Mouse (Mus musculus) myocyte (in vitro differentiated cells): Measurements from ENCODE around the gene Cldn6. TPM values are rescaled to one million over a fixed set of nuclear protein-coding genes. Genes with fewer than 3 reads are reported as not detected.

Experiments used
- H3K27me3 ChIP-seq: one replicate; pipeline ENCODE4 v1.6.1; 2011; ENCODE audit not compliant: control insufficient read depth, insufficient read depth, insufficient read length
- H3K36me3 ChIP-seq: one replicate; pipeline ENCODE4 v1.6.1; 2011; ENCODE audit not compliant: control insufficient read depth, insufficient read depth
- H3K4me2 ChIP-seq: one replicate; pipeline ENCODE4 v1.6.1; 2011; ENCODE audit warnings: low read depth, control low read depth
- H3K4me3 ChIP-seq: one replicate; pipeline ENCODE4 v1.5.1; 2011; ENCODE audit warnings: mild to moderate bottlenecking, control low read depth, moderate library complexity
- H3K79me2 ChIP-seq: one replicate; pipeline ENCODE4 v1.6.1; 2011; ENCODE audit not compliant: control insufficient read depth, insufficient read depth
- H3ac ChIP-seq: one replicate; pipeline ENCODE4 v1.6.1; 2011; ENCODE audit not compliant: control insufficient read depth, insufficient read length
- CEBPB ChIP-seq: IDR thresholded peaks from 2 replicates; pipeline ENCODE4 v1.6.1; 2011; ENCODE audit warnings: mild to moderate bottlenecking, moderate library complexity; ENCODE audit not compliant: poor library complexity, insufficient read depth, severe bottlenecking
- E2F4 ChIP-seq: IDR thresholded peaks from one replicate; pipeline ENCODE4 v1.6.1; 2011; ENCODE audit warnings: mild to moderate bottlenecking, control low read depth, moderate library complexity; ENCODE audit not compliant: insufficient read depth
- MAX ChIP-seq: IDR thresholded peaks from one replicate; pipeline ENCODE4 v1.6.1; 2011; ENCODE audit warnings: low read depth, mild to moderate bottlenecking, control low read depth
- MYOD1 ChIP-seq, 3 experiments: IDR thresholded peaks; one replicate each; pipeline ENCODE4 v1.6.1; 2011; ENCODE audit warnings: control low read depth in 2 of 3, low read depth in 2 of 3, mild to moderate bottlenecking in 2 of 3, moderate library complexity in 1 of 3; ENCODE audit not compliant: insufficient read length in 2 of 3, control insufficient read depth in 1 of 3
- MYOG ChIP-seq, 3 experiments: IDR thresholded peaks; one replicate each; pipeline ENCODE4 v1.6.1; 2011; ENCODE audit warnings: control low read depth in 2 of 3, low read depth in 2 of 3, mild to moderate bottlenecking in 2 of 3; ENCODE audit not compliant: insufficient read length in 2 of 3, control insufficient read depth in 1 of 3, insufficient read depth in 1 of 3
- POLR2A ChIP-seq: IDR thresholded peaks from one replicate; pipeline ENCODE4 v1.6.1; 2011; ENCODE audit warnings: low read depth, mild to moderate bottlenecking, control low read depth, moderate library complexity; ENCODE audit not compliant: insufficient read length
- POLR2AphosphoS2 ChIP-seq: IDR thresholded peaks from one replicate; pipeline ENCODE4 v1.6.1; 2011; ENCODE audit warnings: low read depth, control low read depth; ENCODE audit not compliant: insufficient read length
- REST ChIP-seq: IDR thresholded peaks from one replicate; pipeline ENCODE4 v1.6.1; 2011; ENCODE audit warnings: mild to moderate bottlenecking, control low read depth, moderate library complexity; ENCODE audit not compliant: insufficient read depth, insufficient read length
- SRF ChIP-seq: IDR thresholded peaks from one replicate; pipeline ENCODE4 v1.6.1; 2011; ENCODE audit warnings: low read depth; ENCODE audit not compliant: control insufficient read depth, insufficient read length
- TCF12 ChIP-seq: IDR thresholded peaks from one replicate; pipeline ENCODE4 v1.6.1; 2011; ENCODE audit warnings: mild to moderate bottlenecking, control low read depth; ENCODE audit not compliant: poor library complexity, insufficient read depth, severe bottlenecking
- TCF3 ChIP-seq: IDR thresholded peaks from one replicate; pipeline ENCODE4 v1.6.1; 2011; ENCODE audit warnings: low read depth, control low read depth; ENCODE audit not compliant: insufficient read length
- USF1 ChIP-seq: IDR thresholded peaks from one replicate; pipeline ENCODE4 v1.6.1; 2011; ENCODE audit warnings: low read depth, mild to moderate bottlenecking, control low read depth, moderate library complexity
- polyA plus RNA-seq: library from polyadenylated mRNA; unstranded; fragments of >200 nt; fragmentation: generic; extraction: Trizol; gene quantifications from one replicate; pipeline ENCODE4 v1.2.1, GENCODE M21; 2012; ENCODE audit warnings: missing spikeins

Gene Cldn6
- polyA plus RNA-seq, 1 experiment = not detected

DNA sequence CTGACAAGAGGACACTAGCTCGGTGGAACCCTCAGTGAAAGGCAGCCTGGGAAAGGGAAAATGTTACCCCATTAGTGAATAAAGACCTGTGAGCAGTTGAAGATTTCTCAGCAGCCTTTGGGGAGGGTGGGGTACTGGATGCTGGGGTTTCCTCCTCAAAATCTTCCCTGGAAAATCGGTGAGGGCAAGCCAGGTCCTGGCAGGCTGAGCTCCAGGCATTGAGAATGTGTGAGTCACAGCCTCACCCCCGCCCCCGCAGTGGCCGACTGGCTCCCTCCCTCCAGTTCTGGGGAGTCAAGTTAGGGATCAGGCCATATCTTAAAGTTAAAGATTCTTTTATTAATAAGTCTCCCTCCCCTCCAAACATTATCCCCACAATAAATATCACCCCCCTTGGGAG, 3.9 kb upstream of the Cldn6 start:
- Histone ChIP-seq H3K79me2 (peaks cover 34% of the 10 kb centered on the region), H3K4me3 (peak overlapping the region; percentile 99), H3K27me3 (no peaks in the 10 kb centered on the region), H3K4me2 (peak overlapping the region; percentile 99), H3K36me3 (peaks cover 6% of the 10 kb centered on the region), H3ac (peak overlapping the region; percentile 6)
- TF ChIP-seq POLR2AphosphoS2 = peak; percentile 84
- no peak for TF ChIP-seq REST
- no peak for TF ChIP-seq MAX
- TF ChIP-seq E2F4 = no peak
- TF ChIP-seq POLR2A = peak; percentile 40
- TF ChIP-seq SRF = no peak
- no peak for TF ChIP-seq USF1
- TF ChIP-seq MYOG (IDR thresholded peaks at IDR 0.05; ENCODE audit: control insufficient read depth in 1 of 3, insufficient read depth in 1 of 3, insufficient read length in 2 of 3, low read depth in 2 of 3) = peak in 1 of 3 experiments; percentile 12

DNA sequence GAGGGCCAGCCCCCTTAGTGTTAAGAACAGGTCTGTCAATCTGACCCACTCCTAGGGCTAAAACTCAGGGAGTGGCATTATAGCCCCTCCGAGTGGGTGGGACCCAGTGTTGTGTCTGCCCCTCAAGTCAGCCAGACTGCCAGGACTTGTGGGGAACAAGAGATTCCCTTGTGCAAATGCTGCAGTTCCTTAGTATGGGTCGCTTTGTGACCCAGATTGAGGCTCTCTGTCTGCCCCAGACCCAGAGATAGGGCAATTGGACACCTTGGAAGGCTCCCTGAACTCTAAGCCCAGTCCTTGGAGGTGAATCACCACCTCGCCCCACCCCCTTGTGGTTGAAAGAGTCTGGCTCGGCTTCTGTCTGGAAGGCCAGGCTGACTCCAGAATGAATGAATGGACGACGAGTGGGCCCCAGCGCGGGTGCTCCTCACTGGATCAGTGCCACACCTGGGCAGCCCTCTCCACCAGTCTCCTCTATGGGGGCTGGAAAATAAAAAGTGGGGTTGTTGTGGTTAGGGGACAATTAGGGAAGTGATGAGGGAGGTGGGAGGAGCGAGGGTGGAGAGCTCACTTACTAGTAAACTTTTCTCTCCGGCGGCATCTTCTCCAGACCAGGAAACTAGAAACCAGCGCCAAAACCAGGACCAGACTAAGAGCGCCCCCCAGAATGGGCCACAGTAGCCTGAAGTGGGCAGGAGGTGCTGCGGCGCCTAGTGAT, 3.3 kb upstream of the Cldn6 start:
- Histone ChIP-seq H3K4me2 (peak overlapping the region; percentile 99), H3ac (peak overlapping the region; percentile 72), H3K27me3 (no peaks in the 10 kb centered on the region), H3K36me3 (peaks cover 5% of the 10 kb centered on the region), H3K4me3 (peak overlapping the region; percentile 99), H3K79me2 (peaks cover 34% of the 10 kb centered on the region)
- no peak for TF ChIP-seq USF1
- no peak for TF ChIP-seq TCF12
- TF ChIP-seq MAX = no peak
- TF ChIP-seq POLR2AphosphoS2 = peak; percentile 89
- no peak for TF ChIP-seq SRF
- TF ChIP-seq MYOG (IDR thresholded peaks at IDR 0.05; ENCODE audit: control insufficient read depth in 1 of 3, insufficient read depth in 1 of 3, insufficient read length in 2 of 3, low read depth in 2 of 3) = peak in 1 of 3 experiments; percentile 11

GRCm38 (mm10) chr17:23676473-23677031, 2.5 kb upstream of the Cldn6 start:
- Histone ChIP-seq H3K27me3 (no peaks in the 10 kb centered on the region), H3K4me2 (peak overlapping the region; percentile 99), H3ac (peak overlapping the region; percentile 72), H3K36me3 (peaks cover 5% of the 10 kb centered on the region), H3K79me2 (peaks cover 34% of the 10 kb centered on the region), H3K4me3 (peak overlapping the region; percentile 99)
- TF ChIP-seq CEBPB (no peak), POLR2AphosphoS2 (peak; percentile 71), SRF (no peak), MYOD1 (IDR thresholded peaks at IDR 0.05; ENCODE audit: control insufficient read depth in 1 of 3, insufficient read length in 2 of 3, low read depth in 2 of 3) (peak in 1 of 3 experiments; percentile 63), POLR2A (peak; percentile 51), MAX (no peak), TCF12 (no peak), E2F4 (no peak), TCF3 (peak; percentile 43), MYOG (IDR thresholded peaks at IDR 0.05; ENCODE audit: control insufficient read depth in 1 of 3, insufficient read depth in 1 of 3, insufficient read length in 2 of 3, low read depth in 2 of 3) (peak in 2 of 3 experiments; percentile 2 to 34), REST (no peak)

DNA sequence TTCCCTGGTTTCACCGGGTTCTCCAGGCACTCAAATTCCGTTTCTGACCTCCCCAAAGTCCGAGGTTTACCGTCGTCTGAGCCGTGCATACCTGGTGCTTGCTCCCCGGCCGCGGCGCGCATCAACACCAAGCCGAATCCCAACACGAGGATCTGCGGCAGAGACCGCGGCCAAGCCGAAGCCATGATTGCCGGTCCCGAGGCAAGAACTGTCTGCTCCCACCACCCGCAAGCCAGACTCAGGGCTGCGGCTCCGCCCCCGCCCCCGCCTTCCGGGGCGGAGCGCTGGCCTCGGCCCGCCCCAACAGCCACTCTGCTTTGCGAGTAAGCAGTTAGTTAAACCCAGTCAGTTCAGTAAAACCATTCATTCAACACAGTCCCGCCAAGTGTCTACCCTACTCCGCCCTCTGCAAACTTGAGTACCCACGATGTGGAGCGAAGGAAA, 1.8 kb upstream of the Cldn6 start, which contains the start of gene Tnfrsf12a:
Gene Tnfrsf12a, minus strand, starts transcription at position 233 of the 444 bp plus-strand sequence.
- TF ChIP-seq E2F4 = no peak
- TF ChIP-seq SRF = no peak
- TF ChIP-seq REST = peak; percentile 49
- peak; percentile 3 for TF ChIP-seq MAX
- TF ChIP-seq POLR2A = peak; percentile 99
- TF ChIP-seq CEBPB = no peak
- no peak for TF ChIP-seq TCF12
- TF ChIP-seq MYOG (IDR thresholded peaks at IDR 0.05; ENCODE audit: control insufficient read depth in 1 of 3, insufficient read depth in 1 of 3, insufficient read length in 2 of 3, low read depth in 2 of 3) = peak in 1 of 3 experiments; percentile 3
- no peak for TF ChIP-seq USF1
- TF ChIP-seq MYOD1 (IDR thresholded peaks at IDR 0.05; ENCODE audit: control insufficient read depth in 1 of 3, insufficient read length in 2 of 3, low read depth in 2 of 3) = peak in 1 of 3 experiments; percentile 34
- TF ChIP-seq POLR2AphosphoS2 = peak; percentile 100
- TF ChIP-seq TCF3 = no peak
- Histone ChIP-seq H3ac (peak within 1 kb of the TSS; percentile 72), H3K4me2 (peak within 1 kb of the TSS; percentile 99), H3K27me3 (no peaks in the 10 kb centered on the region), H3K79me2 (peaks cover 28% of the 10 kb centered on the region), H3K4me3 (peak within 1 kb of the TSS; percentile 99), H3K36me3 (peaks cover 3% of the 10 kb centered on the region)
